Mouse (Mus musculus): Measurements from ENCODE around the gene Rab26.

The Rab26 gene

GRCm38 (mm10) chr17:24506332-24507070 lies 27.5 kb downstream of the Rab26 start:
- peak; percentile 80 for DNase-seq

GRCm38 (mm10) chr17:24505286-24505955 lies 28.6 kb downstream of the Rab26 start:
- DNase-seq, result no peak

- DNase-seq, result no peak
These were observed 29.9 kb downstream of the Rab26 start for GRCm38 (mm10) chr17:24504085-24504484.

GRCm38 (mm10) chr17:24502208-24502607 lies 31.8 kb downstream of the Rab26 start:
- DNase-seq, result no peak

- DNase-seq, result no peak
These were observed 38.0 kb downstream of the Rab26 start for GRCm38 (mm10) chr17:24496026-24496425.

GRCm38 (mm10) chr17:24495443-24495842 lies 38.6 kb downstream of the Rab26 start:
- DNase-seq, result peak; percentile 79

GRCm38 (mm10) chr17:24494627-24495335 lies 39.2 kb downstream of the Rab26 start:
- DNase-seq, result no peak

GRCm38 (mm10) chr17:24490399-24490798 lies 43.6 kb downstream of the Rab26 start:
- no peak for DNase-seq

GRCm38 (mm10) chr17:24489265-24490030 lies 44.6 kb downstream of the Rab26 start:
- DNase-seq, result no peak

- peak; percentile 70 for DNase-seq
These were observed 45.2 kb downstream of the Rab26 start for GRCm38 (mm10) chr17:24488662-24489264.

GRCm38 (mm10) chr17:24488186-24488661 lies 45.8 kb downstream of the Rab26 start, which contains the start of gene Caskin1:
TSS of gene Caskin1 (plus strand) at chr17:24488601.
- DNase-seq, result peak; percentile 66

- no peak for DNase-seq
These were observed 48.7 kb downstream of the Rab26 start for GRCm38 (mm10) chr17:24485090-24485860.

- no peak for DNase-seq
These were observed 50.5 kb downstream of the Rab26 start for GRCm38 (mm10) chr17:24483495-24483894.

- DNase-seq, result no peak
These were observed 52.8 kb downstream of the Rab26 start for GRCm38 (mm10) chr17:24481027-24481815.

GRCm38 (mm10) chr17:24480201-24480826 lies 53.7 kb downstream of the Rab26 start:
- DNase-seq, result no peak

- DNase-seq, result no peak
These were observed 54.6 kb downstream of the Rab26 start for GRCm38 (mm10) chr17:24479431-24479830.

GRCm38 (mm10) chr17:24478663-24479380 lies 55.2 kb downstream of the Rab26 start, which contains the start of gene Mlst8:
TSS of gene Mlst8 (minus strand) at chr17:24479078.
- peak; percentile 97 for DNase-seq

GRCm38 (mm10) chr17:24477985-24478600 lies 55.9 kb downstream of the Rab26 start:
- no peak for DNase-seq

All from right cerebral cortex, postnatal 25 days (tissue).